Mouse (Mus musculus) right cerebral cortex, postnatal 36 days (tissue): ENCODE data around the gene Nrxn3.

Source experiments
- DNase-seq, 2 experiments: peaks; one replicate each; pipeline ENCODE4 v3.0.0; 2022; ENCODE audit warnings: low spot score in 2 of 2, mixed read lengths in 1 of 2

Nrxn3 gene

GRCm38 (mm10) chr12:88926306-88926705 is 203.6 kb downstream of the Nrxn3 start:
- no peak for DNase-seq

GRCm38 (mm10) chr12:88931713-88932112 is 209.0 kb downstream of the Nrxn3 start:
- no peak for DNase-seq

- no peak for DNase-seq
Measured at GRCm38 (mm10) chr12:88939679-88940078, 217.0 kb downstream of the Nrxn3 start.

GRCm38 (mm10) chr12:88944967-88945366 is 222.3 kb downstream of the Nrxn3 start:
- DNase-seq, result no peak

- no peak for DNase-seq
Measured at GRCm38 (mm10) chr12:88949870-88950269, 227.2 kb downstream of the Nrxn3 start.

- no peak for DNase-seq
Measured at GRCm38 (mm10) chr12:88952937-88953600, 230.4 kb downstream of the Nrxn3 start.

GRCm38 (mm10) chr12:88953801-88954200 is 231.1 kb downstream of the Nrxn3 start:
- peak; percentile 34 to 41 for DNase-seq

GRCm38 (mm10) chr12:88957431-88957830 is 234.8 kb downstream of the Nrxn3 start:
- DNase-seq, result no peak

- DNase-seq, result peak; percentile 29 to 71
Measured at GRCm38 (mm10) chr12:88960817-88961216, 238.1 kb downstream of the Nrxn3 start.

GRCm38 (mm10) chr12:88966329-88966728 is 243.7 kb downstream of the Nrxn3 start:
- no peak for DNase-seq

GRCm38 (mm10) chr12:88976621-88977020 is 253.9 kb downstream of the Nrxn3 start:
- DNase-seq, result no peak

GRCm38 (mm10) chr12:88983688-88984330 is 261.1 kb downstream of the Nrxn3 start:
- DNase-seq, result no peak

GRCm38 (mm10) chr12:88984375-88984774 is 261.7 kb downstream of the Nrxn3 start:
- DNase-seq, result no peak

- no peak for DNase-seq
Measured at GRCm38 (mm10) chr12:88984804-88985203, 262.1 kb downstream of the Nrxn3 start.

- no peak for DNase-seq
Measured at GRCm38 (mm10) chr12:88987046-88987445, 264.4 kb downstream of the Nrxn3 start.

GRCm38 (mm10) chr12:88990753-88991152 is 268.1 kb downstream of the Nrxn3 start:
- no peak for DNase-seq

GRCm38 (mm10) chr12:88992141-88992540 is 269.5 kb downstream of the Nrxn3 start:
- no peak for DNase-seq

GRCm38 (mm10) chr12:88993788-88994187 is 271.1 kb downstream of the Nrxn3 start:
- no peak for DNase-seq

GRCm38 (mm10) chr12:89016436-89016835 is 293.8 kb downstream of the Nrxn3 start:
- DNase-seq, result no peak

GRCm38 (mm10) chr12:89025180-89025579 is 302.5 kb downstream of the Nrxn3 start:
- DNase-seq, result no peak

GRCm38 (mm10) chr12:89035984-89036618 is 313.4 kb downstream of the Nrxn3 start:
- DNase-seq, result no peak

GRCm38 (mm10) chr12:89040151-89040550 is 317.5 kb downstream of the Nrxn3 start:
- DNase-seq, result no peak
